Mouse (Mus musculus) heart, adult 2 months (tissue): ENCODE results near the gene Vps35l. TPM values are rescaled to one million over a fixed set of nuclear protein-coding genes. Genes with fewer than 3 reads are reported as not detected.
A peak's percentile ranks its signal among the peaks of the same experiment; 100 is the strongest.

Experiments used
- DNase-seq, 2 experiments: peaks; one replicate each; pipeline ENCODE4 v3.0.0; 2021
- H3K27ac ChIP-seq: fragments of 200-600 bp; 2 replicates; pipeline ENCODE4 v1.8.1; 2022
- H3K27me3 ChIP-seq: fragments of 200-500 bp; 2 replicates; pipeline ENCODE4 v1.6.1; 2012; ENCODE audit warnings: mild to moderate bottlenecking, low read length, inconsistent platforms, mixed read lengths; ENCODE audit not compliant: control insufficient read depth, insufficient read depth
- H3K36me3 ChIP-seq: fragments of 200-500 bp; 2 replicates; pipeline ENCODE4 v1.6.1; 2012; ENCODE audit warnings: low read length, inconsistent platforms; ENCODE audit not compliant: control insufficient read depth, insufficient read depth
- H3K4me1 ChIP-seq: fragments of 200-500 bp; 2 replicates; pipeline ENCODE4 v1.6.1; 2011; ENCODE audit warnings: low read length; ENCODE audit not compliant: control insufficient read depth, insufficient read depth
- H3K4me3 ChIP-seq: fragments of 200-600 bp; 2 replicates; pipeline ENCODE4 v1.8.1; 2022
- H3K79me2 ChIP-seq: fragments of 200-500 bp; replicated peaks from 2 replicates; pipeline ENCODE4 v1.6.1; 2012; ENCODE audit warnings: mild to moderate bottlenecking, inconsistent platforms, low read length, moderate library complexity, mixed read lengths; ENCODE audit not compliant: control insufficient read depth, insufficient read depth
- H3K9ac ChIP-seq: fragments of 200-500 bp; 2 replicates; pipeline ENCODE4 v1.6.1; 2012; ENCODE audit warnings: low read depth, mild to moderate bottlenecking, control low read depth, inconsistent platforms, low read length, mixed read lengths
- CTCF ChIP-seq: fragments of 200-600 bp; IDR thresholded peaks from 2 replicates; pipeline ENCODE4 v1.8.1; 2022; ENCODE audit warnings: antibody characterized with exemption, mild to moderate bottlenecking, moderate library complexity
- EP300 ChIP-seq: fragments of 200-500 bp; IDR thresholded peaks from 2 replicates; pipeline ENCODE4 v1.6.1; 2011; ENCODE audit warnings: low read depth, low read length, control low read depth; ENCODE audit not compliant: insufficient read depth
- POLR2A ChIP-seq: fragments of 200-500 bp; IDR thresholded peaks from 2 replicates; pipeline ENCODE4 v1.6.1; 2011; ENCODE audit warnings: mild to moderate bottlenecking, low read depth, low read length, control low read depth; ENCODE audit not compliant: insufficient read depth
- WGBS: fragments of 180-500 bp; shearing (Covaris S2); methylation state at CpG from one replicate; pipeline ENCODE4 v1.1.7; 2018; 5-methylcytosine and 5-hydroxymethylcytosine counted together
- intact Hi-C: fragments of 180-260 bp; cut with DNase I; formaldehyde crosslinking; loops from one replicate; pipeline ENCODE4 v1.15.1; 2025
- polyA plus RNA-seq: library from polyadenylated mRNA; depleted of rRNA; stranded (reverse); fragments of >200 nt; gene quantifications from 2 replicates; pipeline ENCODE4 v1.2.3, GENCODE M21; 2012
- total RNA-seq, 2 experiments: library from RNA; stranded (reverse); gene quantifications; 2 replicates each; pipeline ENCODE4 v1.2.3; 2021

Vps35l gene
- total and polyA plus RNA-seq, 3 experiments = 21.0 to 26.5 (median 21.7) TPM

DNA sequence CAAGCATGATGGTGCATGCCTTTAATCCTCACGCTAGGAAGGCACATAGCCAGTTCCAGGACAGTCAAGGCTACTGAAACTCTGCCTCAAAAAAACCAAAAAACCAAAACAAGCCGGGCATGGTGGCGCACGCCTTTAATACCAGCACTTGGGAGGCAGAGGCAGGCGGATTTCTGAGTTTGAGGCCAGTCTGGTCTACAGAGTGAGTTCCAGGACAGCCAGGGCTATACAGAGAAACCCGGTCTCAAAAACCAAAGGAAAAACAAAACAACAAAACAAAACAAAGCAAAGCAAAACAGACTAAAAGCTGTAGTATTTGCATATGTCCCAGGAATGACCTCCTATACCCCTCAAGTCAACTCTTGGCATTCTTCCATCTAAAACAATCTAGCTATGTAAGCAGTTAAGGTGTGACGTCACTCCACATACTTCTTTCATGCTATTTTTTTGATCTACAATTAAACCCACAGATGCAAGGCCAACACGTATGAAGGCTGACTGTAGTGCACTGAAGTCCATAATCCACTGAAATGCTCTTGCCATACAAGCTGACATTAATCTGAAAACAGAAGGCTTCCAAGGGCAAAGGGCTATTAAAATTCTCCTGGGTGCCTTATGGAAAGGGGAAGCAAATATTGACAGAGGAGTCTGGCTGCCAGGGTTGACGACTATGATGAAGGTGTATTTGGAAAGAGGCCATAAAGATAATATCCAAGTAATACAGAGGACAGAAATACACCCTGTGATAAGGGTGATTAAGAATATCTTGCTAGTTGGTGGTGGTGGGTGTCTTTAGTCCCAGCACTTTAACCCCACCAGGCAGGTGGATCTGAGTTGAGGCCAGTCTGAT, 35.8 kb upstream of the Vps35l start:
- Histone ChIP-seq H3K27ac (no peak overlapping the region), H3K36me3 (peaks cover 5% of the 10 kb centered on the region; the same call in 1 of the 2 replicates), H3K27me3 (no peaks in the 10 kb centered on the region), H3K79me2 (peaks cover 2% of the 10 kb centered on the region; the same call in 1 of the 2 replicates), H3K4me3 (no peak overlapping the region), H3K9ac (no peak overlapping the region), H3K4me1 (no peaks in the 10 kb centered on the region; the same call in 1 of the 2 replicates)
- TF ChIP-seq EP300 = no peak
- no peak for TF ChIP-seq POLR2A
- no peak for TF ChIP-seq CTCF
- no peak for DNase-seq
- WGBS = 69% methylated on average over 9 of the region's 9 CpGs
- intact Hi-C loops = no loop called here

DNA sequence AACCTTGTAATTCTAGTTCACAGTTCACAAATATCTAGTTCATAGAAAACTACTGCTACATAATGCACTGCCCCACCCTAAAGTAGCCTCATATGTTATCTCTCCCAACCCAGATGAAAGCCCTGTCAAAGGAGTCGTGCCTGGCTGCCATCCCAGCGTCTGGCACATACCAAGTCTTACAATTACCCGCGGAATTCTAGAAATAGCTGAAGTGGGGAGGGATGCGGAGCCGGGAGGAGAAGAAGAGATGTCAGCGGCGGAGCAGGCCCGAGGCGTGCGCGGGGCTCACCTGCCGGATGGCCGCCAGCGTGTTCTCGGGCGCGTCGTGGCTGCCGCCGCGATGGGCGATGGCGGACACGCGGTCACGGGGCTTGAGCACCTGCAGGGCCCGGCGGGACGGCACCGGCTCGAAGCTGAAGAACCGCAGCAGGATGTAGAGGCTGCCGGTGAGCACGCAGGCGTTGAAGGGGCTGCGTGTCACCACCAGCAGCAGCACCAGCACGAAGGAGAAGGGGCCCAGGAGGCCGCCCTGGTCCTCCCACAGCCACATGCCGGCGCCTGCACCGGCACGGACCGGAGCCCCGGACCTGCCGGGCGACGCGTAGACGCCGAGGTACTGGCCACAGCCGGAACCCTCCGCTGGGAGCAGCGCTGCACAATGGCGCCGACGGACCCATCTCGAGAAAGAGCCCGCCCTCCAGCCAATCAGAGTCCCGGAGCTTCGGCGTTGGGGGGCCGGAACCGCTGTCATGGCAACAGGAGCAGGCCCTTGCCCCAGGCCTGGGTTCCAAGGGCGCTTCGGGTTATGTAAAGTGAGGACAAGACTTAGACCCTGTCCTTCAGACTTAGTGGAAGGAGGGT, 34.7 kb upstream of the Vps35l start, which contains the start of gene Gde1:
Gene Gde1, minus strand, starts transcription at position 678 of the 861 bp plus-strand sequence.
- TF ChIP-seq POLR2A (peak; percentile 63; the same call in 1 of the 2 replicates), CTCF (peak; percentile 27), EP300 (0 out of 2 replicates have a peak, but pooled peaks have one; percentile 8)
- Histone ChIP-seq H3K27ac (peak within 1 kb of the TSS; percentile 81), H3K4me3 (peak within 1 kb of the TSS; percentile 93), H3K9ac (peak within 1 kb of the TSS; percentile 88), H3K36me3 (peaks cover 5% of the 10 kb centered on the region; the same call in 1 of the 2 replicates), H3K27me3 (no peaks in the 10 kb centered on the region), H3K79me2 (peaks cover 2% of the 10 kb centered on the region; the same call in 1 of the 2 replicates), H3K4me1 (no peaks in the 10 kb centered on the region; the same call in 1 of the 2 replicates)
- intact Hi-C loops = no loop called here
- peak; percentile 90 to 93 for DNase-seq
- under 1% methylated on average over 66 of the region's 66 CpGs for WGBS

DNA sequence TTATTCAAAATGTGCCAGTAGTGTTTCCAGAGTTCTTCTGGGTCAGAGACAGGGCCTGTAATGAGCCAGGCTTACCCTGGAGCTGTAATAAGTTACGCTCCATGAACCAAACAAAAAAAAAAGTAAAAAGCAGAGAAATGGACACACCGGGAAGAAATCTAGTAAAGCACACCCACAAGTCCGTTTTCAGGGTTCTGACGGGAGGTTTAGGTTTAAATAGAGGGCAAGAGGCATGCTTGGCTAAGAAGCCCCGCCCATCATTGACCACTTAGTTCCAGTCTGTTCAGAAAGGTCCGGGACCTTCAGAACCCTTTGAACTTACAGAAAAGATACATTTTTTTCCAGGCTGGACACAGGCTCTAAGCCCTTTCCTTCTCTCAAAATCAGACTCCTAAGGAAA, 34.0 kb upstream of the Vps35l start:
- TF ChIP-seq POLR2A (no peak), EP300 (no peak), CTCF (no peak)
- no peak overlapping the region for H3K9ac ChIP-seq
- peaks cover 2% of the 10 kb centered on the region; the same call in 1 of the 2 replicates for H3K79me2 ChIP-seq
- WGBS = 56% methylated on average over 6 of the region's 6 CpGs
- intact Hi-C loops = no loop called here
- no peak for DNase-seq
- no peaks in the 10 kb centered on the region; the same call in 1 of the 2 replicates for H3K4me1 ChIP-seq
- H3K27me3 ChIP-seq = no peaks in the 10 kb centered on the region
- peak overlapping the region; percentile 93 for H3K4me3 ChIP-seq
- H3K36me3 ChIP-seq = peaks cover 5% of the 10 kb centered on the region; the same call in 1 of the 2 replicates
- peak overlapping the region; percentile 81 for H3K27ac ChIP-seq

DNA sequence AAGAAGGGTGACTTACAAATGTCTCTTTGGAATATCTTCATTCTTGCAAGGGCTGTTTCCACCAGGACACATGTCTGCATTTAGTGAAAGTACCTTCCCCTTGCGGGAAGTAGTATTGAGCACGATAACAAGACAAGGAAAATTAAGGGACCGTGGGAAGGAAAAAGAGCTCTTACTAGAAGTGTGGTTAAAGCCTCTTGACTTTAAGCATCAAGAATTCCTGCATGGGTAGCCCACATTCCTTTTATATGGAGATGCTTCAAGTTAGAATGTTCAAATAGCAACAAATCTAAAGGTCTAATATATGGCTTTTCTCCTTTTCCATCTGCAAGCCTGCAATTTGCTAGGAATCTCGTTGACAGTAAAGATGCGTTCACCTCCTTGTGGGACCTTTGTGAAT, 33.5 kb upstream of the Vps35l start:
- intact Hi-C loops = no loop called here
- no peak overlapping the region for H3K27ac ChIP-seq

DNA sequence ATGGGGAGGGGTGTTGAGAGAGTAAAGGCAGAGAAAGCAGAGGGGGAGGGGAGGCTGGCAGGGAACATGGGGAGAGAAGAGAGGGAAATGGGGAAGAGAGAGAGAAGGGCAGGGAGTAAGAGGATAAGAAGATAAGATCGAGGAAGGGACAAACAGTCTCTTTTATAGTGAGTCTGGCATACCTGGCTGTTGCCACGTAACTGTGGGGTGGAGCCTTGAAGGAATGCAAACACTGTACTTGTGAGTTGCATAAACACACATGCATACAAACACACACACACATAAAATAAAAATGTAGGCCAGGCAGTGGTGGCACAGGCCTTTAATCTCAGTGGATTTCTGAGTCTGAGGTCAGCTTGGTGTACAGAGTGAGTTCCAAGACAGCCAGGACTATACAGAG, 32.8 kb upstream of the Vps35l start:
- DNase-seq = no peak
- intact Hi-C loops = no loop called here
- H3K4me3 ChIP-seq = no peak overlapping the region
- H3K36me3 ChIP-seq = peaks cover 5% of the 10 kb centered on the region; the same call in 1 of the 2 replicates
- H3K4me1 ChIP-seq = no peaks in the 10 kb centered on the region; the same call in 1 of the 2 replicates
- no peak overlapping the region for H3K27ac ChIP-seq
- H3K9ac ChIP-seq = no peak overlapping the region
- H3K79me2 ChIP-seq = no peaks in the 10 kb centered on the region; the same call in 1 of the 2 replicates
- TF ChIP-seq POLR2A = no peak
- no peak for TF ChIP-seq EP300
- no peak for TF ChIP-seq CTCF
- 70% methylated on average over 2 of the region's 2 CpGs for WGBS
- no peaks in the 10 kb centered on the region for H3K27me3 ChIP-seq

More for the DNA sequence above, 33.5 kb upstream of the Vps35l start:
- no peaks in the 10 kb centered on the region for H3K27me3 ChIP-seq
- 95% methylated on average over 5 of the region's 5 CpGs for WGBS
- no peaks in the 10 kb centered on the region; the same call in 1 of the 2 replicates for H3K4me1 ChIP-seq
- no peak overlapping the region for H3K9ac ChIP-seq
- DNase-seq = no peak
- peaks cover 2% of the 10 kb centered on the region; the same call in 1 of the 2 replicates for H3K79me2 ChIP-seq
- H3K36me3 ChIP-seq = peaks cover 5% of the 10 kb centered on the region; the same call in 1 of the 2 replicates
- no peak for TF ChIP-seq POLR2A
- no peak for TF ChIP-seq CTCF
- TF ChIP-seq EP300 = no peak
- no peak overlapping the region for H3K4me3 ChIP-seq
